Mouse (Mus musculus): ENCODE data around the gene Sprr2a3.
"Not testable (repeated sequence)": the region's sequence is repeated elsewhere in the genome, so short reads cannot be mapped to it uniquely, and the experiment has no call there.

Gene Sprr2a3

DNA sequence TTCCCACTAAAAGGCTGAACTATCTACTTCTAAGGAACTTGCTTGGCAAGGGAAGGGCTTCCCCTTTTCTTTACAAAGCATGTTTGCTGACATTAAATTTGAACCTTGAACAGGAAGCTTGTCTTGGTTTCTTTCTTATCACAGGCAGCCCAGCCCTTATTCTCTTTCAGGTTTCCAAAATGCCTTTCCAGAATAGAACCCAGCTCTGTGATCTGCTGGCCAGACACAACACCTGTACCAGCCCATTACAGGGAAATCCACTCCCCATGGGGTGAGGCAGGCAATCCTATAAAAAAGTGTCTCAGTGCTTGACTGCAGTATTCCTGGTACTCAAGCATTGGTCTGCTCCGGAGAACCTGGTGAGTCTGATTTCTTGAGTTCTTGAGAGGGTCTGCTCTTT, at the start of gene Sprr2a3:
TSS of gene Sprr2a3 (plus strand) at position 317 of the 400 bp plus-strand sequence.
- DNase-seq (ENCODE audit: inconsistent age in 2 of 2, low spot score in 1 of 2), result peak in 1 of 2 experiments; percentile 7

GRCm38 (mm10) chr3:92236463-92237189, 48.6 kb upstream of the Sprr2a3 start:
- DNase-seq (ENCODE audit: inconsistent age in 2 of 2, low spot score in 1 of 2), result not testable (repeated sequence)

GRCm38 (mm10) chr3:92238736-92239135, 46.5 kb upstream of the Sprr2a3 start:
- not testable (repeated sequence) for DNase-seq (ENCODE audit: inconsistent age in 2 of 2, low spot score in 1 of 2)

- not testable (repeated sequence) for DNase-seq (ENCODE audit: inconsistent age in 2 of 2, low spot score in 1 of 2)
These were observed 46.0 kb upstream of the Sprr2a3 start for GRCm38 (mm10) chr3:92239197-92239596.

GRCm38 (mm10) chr3:92244833-92245232, 40.4 kb upstream of the Sprr2a3 start:
- not testable (repeated sequence) for DNase-seq (ENCODE audit: inconsistent age in 2 of 2, low spot score in 1 of 2)

DNA sequence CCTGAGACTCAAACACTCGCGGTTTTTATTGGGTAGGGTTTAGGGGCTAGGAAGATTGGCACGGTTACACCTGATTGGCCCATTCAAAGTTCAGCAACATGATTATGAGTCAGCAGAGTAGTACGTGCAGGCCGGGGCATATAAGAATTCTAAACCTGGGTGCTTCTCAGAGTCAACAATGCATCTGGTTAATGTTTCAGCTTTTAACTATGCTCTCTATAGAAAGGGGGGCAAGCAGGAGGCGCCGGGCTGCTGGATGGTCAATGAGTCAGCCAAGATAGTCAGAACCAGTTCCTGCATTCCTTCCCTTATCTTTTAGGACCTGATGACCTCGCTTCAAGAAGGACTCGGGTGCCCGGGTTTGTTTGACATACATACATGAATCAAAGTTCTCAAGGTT, 39.0 kb upstream of the Sprr2a3 start:
- not testable (repeated sequence) for DNase-seq (ENCODE audit: inconsistent age in 2 of 2, low spot score in 1 of 2)

DNA sequence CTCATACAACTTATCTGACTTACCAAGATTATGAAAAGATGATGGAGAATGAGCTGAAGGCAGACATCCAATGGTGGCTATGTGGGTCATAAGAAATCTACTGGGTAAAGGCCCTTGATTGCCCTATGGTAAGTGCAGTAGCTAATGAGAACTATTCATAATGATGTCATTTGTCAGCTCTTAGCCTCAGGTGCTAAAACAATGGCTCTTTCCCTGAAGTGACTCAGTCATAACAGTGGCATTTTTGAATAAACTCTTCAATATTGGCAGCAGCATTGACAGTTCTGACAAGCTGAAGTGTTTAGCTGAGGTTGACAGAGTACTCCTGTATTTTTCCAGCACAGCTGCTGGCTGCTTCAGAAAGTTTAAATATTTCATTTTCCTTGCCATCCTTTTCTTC, 36.7 kb upstream of the Sprr2a3 start:
- DNase-seq (ENCODE audit: inconsistent age in 2 of 2, low spot score in 1 of 2), result not testable (repeated sequence)

- DNase-seq (ENCODE audit: inconsistent age in 2 of 2, low spot score in 1 of 2), result not testable (repeated sequence)
These were observed 34.8 kb upstream of the Sprr2a3 start for GRCm38 (mm10) chr3:92250450-92250849.

GRCm38 (mm10) chr3:92253860-92254259, 31.4 kb upstream of the Sprr2a3 start:
- DNase-seq (ENCODE audit: inconsistent age in 2 of 2, low spot score in 1 of 2), result not testable (repeated sequence)

DNA sequence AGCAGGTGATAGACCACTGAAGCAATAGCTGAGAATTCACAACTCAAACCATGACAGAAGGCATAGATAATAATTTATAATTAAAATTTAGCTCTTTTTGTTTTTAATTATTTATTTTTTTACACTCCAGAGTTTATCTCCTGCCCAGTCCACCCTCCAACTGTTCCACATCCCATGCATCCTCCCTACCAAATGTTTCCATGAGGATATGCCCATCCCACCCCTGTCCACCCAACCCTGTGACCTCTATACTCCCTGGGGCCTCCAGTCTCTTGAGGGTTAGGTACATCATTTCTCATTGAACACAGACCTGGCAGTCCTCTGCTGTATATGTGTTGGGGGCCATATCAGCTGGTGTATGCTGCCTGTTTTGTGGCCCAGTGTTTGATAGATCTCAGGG, 26.7 kb upstream of the Sprr2a3 start:
- DNase-seq (ENCODE audit: inconsistent age in 2 of 2, low spot score in 1 of 2), result not testable (repeated sequence)

- not testable (repeated sequence) for DNase-seq (ENCODE audit: inconsistent age in 2 of 2, low spot score in 1 of 2)
These were observed 21.8 kb upstream of the Sprr2a3 start for GRCm38 (mm10) chr3:92263462-92263861.

DNA sequence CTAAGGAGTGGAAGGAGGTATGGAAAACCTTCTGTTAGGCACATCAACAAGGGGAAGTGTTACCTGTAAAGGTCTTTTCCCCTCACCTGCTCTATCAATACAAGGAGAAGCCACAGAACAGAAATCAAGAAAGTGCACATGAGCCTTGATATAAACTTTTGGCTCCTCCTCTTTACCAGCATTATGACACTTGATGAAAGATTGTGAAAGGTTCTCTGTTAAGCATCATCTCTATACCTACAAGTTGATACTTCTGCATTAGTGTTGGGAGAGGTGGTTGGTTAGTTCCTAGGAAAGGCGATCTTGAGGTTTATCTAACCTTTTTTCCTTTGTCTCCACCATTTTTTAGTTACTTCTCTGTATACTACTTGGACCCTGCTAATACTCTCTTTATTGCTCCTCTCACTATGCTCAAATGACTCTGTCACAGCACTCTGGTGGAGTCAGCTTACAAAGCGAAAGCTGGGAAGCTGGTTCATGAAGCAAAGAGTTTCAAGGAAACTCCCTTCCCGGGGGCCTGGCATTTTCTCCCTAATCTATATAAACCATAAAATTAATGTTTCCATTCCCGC, 13.7 kb upstream of the Sprr2a3 start:
- not testable (repeated sequence) for DNase-seq (ENCODE audit: inconsistent age in 2 of 2, low spot score in 1 of 2)

GRCm38 (mm10) chr3:92273504-92273903, 11.7 kb upstream of the Sprr2a3 start:
- not testable (repeated sequence) for DNase-seq (ENCODE audit: inconsistent age in 2 of 2, low spot score in 1 of 2)

DNA sequence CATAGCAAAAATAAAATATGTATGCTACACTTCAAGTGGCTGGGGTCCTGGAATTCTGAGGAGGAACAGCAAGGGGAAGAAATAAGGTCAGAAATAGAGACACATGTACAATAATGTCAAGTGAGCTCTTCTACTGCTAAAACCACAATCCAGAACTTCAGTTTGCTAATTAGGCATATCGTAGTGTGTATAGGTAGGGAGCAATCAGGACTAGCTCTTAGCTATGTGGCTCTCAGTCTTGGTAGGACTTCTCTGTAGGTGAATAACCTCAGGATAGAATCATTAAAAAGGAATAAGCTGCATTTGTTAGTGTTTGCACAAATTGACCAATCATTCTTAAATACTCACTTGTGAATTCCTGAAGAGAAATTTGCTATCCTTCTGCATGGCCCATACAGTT, 11.2 kb upstream of the Sprr2a3 start:
- not testable (repeated sequence) for DNase-seq (ENCODE audit: inconsistent age in 2 of 2, low spot score in 1 of 2)

DNA sequence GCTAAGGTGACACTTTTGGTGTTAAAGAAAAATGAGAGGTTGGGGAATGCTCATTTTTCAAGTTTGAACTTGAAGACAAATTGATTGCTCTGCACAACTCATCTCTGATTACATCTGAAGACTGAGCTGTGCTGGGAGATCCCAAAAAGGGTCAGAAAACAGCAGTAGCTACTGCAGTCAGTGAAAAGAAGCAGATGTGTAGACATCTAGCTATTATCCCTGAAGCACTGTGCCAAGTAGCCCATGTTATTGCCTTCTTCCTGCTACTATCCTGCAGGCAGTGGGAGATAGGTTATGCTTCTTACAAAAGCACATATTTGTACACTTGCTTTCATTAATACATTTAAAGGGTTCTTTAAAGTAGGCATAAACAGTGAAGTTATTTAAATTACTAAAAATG, 5.6 kb upstream of the Sprr2a3 start:
- DNase-seq (ENCODE audit: inconsistent age in 2 of 2, low spot score in 1 of 2), result not testable (repeated sequence)

- DNase-seq (ENCODE audit: inconsistent age in 2 of 2, low spot score in 1 of 2), result peak; percentile 26 to 73
These were observed 4.1 kb upstream of the Sprr2a3 start for GRCm38 (mm10) chr3:92280963-92281606.

DNA sequence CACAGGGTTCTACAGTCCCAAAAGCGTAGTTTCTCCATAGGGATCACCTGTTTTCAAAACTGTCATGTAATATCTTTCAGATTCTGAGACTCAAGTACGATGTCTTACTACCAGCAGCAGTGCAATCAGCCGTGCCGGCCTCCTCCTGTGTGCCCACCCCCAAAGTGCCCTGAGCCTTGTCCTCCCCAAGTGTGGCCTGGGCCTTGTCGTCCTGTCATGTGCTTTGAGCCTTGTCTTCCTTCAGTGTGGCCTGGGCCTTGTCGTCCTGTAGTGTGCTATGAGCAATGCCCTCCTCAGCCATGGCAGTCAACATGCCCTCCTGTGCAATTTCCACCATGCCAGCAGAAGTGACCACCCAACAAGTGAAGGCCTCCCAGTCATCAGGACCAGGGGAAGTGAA, 3.3 kb downstream of the Sprr2a3 start:
- not testable (repeated sequence) for DNase-seq (ENCODE audit: inconsistent age in 2 of 2, low spot score in 1 of 2)

DNA sequence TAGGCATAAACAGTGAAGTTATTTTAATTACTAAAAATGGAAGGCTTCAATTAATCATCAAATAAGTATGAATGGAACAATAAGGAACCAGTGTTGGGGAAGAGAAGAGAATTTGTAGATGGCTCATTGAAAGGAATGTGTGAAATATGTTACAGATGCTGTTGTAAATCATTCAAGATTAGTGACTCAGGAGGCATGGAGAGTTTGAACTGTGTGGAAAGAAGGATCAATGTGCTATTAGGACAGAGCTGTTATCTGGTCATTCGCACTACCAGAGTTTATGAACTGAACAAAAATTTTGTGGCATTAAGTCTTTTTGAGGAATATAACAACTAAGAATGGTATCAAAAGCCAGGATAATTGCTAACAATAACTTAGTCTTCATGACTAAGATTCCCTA, 22.2 kb downstream of the Sprr2a3 start:
- DNase-seq (ENCODE audit: inconsistent age in 2 of 2, low spot score in 1 of 2), result no peak

GRCm38 (mm10) chr3:92316320-92316719, 31.1 kb downstream of the Sprr2a3 start, which contains the start of gene Sprr2b:
TSS of gene Sprr2b (plus strand) at chr3:92316620.
- DNase-seq (ENCODE audit: inconsistent age in 2 of 2, low spot score in 1 of 2), result no peak

DNA sequence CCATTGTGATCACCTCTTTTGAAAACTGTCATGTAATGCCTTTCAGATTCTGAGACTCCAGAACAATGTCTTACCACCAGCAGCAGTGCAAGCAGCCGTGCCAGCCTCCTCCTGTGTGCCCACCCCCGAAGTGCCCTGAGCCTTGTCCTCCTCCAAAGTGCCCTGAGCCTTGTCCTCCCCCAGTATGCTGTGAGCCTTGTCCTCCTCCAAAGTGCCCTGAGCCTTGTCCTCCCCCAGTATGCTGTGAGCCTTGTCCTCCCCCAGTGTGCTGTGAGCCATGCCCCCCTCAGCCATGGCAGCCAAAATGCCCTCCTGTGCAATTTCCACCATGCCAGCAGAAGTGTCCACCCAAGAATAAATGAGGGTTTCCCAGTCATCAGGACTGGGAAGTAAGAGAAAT, 32.2 kb downstream of the Sprr2a3 start:
- DNase-seq (ENCODE audit: inconsistent age in 2 of 2, low spot score in 1 of 2), result no peak

GRCm38 (mm10) chr3:92336278-92336677, 51.1 kb downstream of the Sprr2a3 start:
- no peak for DNase-seq (ENCODE audit: inconsistent age in 2 of 2, low spot score in 1 of 2)

DNA sequence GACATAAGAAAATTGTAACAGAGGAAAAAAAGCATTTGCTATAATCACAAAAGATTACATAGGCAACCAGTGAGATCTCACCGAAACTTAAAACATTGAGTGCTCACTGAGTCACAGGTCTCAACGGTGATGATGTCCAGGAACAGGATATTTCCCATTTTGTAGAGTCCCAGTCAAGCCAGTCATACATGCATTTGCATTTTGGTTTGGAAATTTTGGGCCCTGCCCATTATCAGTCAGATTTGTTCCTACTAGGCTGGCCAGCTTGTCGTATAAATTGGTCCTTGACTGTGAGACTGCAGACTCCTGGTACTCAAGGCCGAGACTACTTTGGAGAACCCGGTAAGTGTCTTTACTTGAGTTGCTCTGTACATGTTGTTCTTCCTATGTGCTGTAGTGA, 53.6 kb downstream of the Sprr2a3 start, which contains the start of gene Sprr2d:
TSS of gene Sprr2d (plus strand) at position 301 of the 400 bp plus-strand sequence.
- DNase-seq (ENCODE audit: inconsistent age in 2 of 2, low spot score in 1 of 2), result no peak
